Mouse (Mus musculus) forebrain, postnatal 0 days (tissue): ENCODE measurements around the gene Trim60. TPM values are rescaled to one million over a fixed set of nuclear protein-coding genes. Genes with fewer than 3 reads are reported as not detected.
A peak's percentile ranks its signal among the peaks of the same experiment; 100 is the strongest.

Experiments
- ATAC-seq: fragments of 200-750 bp; cut with Nextera tagmentation; 2 replicates; pipeline ENCODE4 v1.8.0; 2017; ENCODE audit warnings: mild to moderate bottlenecking, moderate library complexity
- DNase-seq: peaks from one replicate; pipeline ENCODE4 v3.0.0-alpha.2; 2015
- H3K27ac ChIP-seq: fragments of 300-500 bp; sonication (generic); 2 replicates; pipeline ENCODE4 v1.5.1; 2014; ENCODE audit warnings: low read depth, mild to moderate bottlenecking, antibody characterized with exemption, low read length, moderate library complexity, mixed read lengths
- H3K27me3 ChIP-seq: fragments of 300-500 bp; sonication (generic); 2 replicates; pipeline ENCODE4 v1.6.1; 2014; ENCODE audit warnings: mild to moderate bottlenecking, low read length, mixed read lengths; ENCODE audit not compliant: insufficient read depth
- H3K36me3 ChIP-seq: fragments of 300-500 bp; sonication (generic); 2 replicates; pipeline ENCODE4 v1.6.1; 2014; ENCODE audit warnings: mild to moderate bottlenecking, moderate library complexity; ENCODE audit not compliant: insufficient read depth
- H3K4me1 ChIP-seq: fragments of 300-500 bp; sonication (generic); 2 replicates; pipeline ENCODE4 v1.6.1; 2014; ENCODE audit warnings: antibody characterized with exemption; ENCODE audit not compliant: insufficient read depth
- H3K4me2 ChIP-seq: fragments of 300-500 bp; sonication (generic); 2 replicates; pipeline ENCODE4 v1.6.1; 2014; ENCODE audit warnings: low read depth, mild to moderate bottlenecking, moderate library complexity
- H3K4me3 ChIP-seq: fragments of 300-500 bp; sonication (generic); 2 replicates; pipeline ENCODE4 v1.5.1; 2014; ENCODE audit warnings: low read depth, low read length, mixed read lengths
- H3K9ac ChIP-seq: fragments of 300-500 bp; sonication (generic); 2 replicates; pipeline ENCODE4 v1.6.1; 2014; ENCODE audit warnings: mild to moderate bottlenecking
- H3K9me3 ChIP-seq: fragments of 300-500 bp; sonication (generic); 2 replicates; pipeline ENCODE4 v1.6.1; 2016; ENCODE audit warnings: low read length
- CTCF ChIP-seq: sonication (generic); IDR thresholded peaks from 2 replicates; pipeline ENCODE4 v1.5.1; 2016; ENCODE audit warnings: antibody characterized with exemption, control low read depth, low read depth
- WGBS: fragments of 180-500 bp; shearing (Covaris S2); extraction: QIAGEN DNeasy Blood & Tissue Kit; methylation state at CpG from one replicate; pipeline ENCODE4 v1.1.7; 2014; 5-methylcytosine and 5-hydroxymethylcytosine counted together
- polyA plus RNA-seq: library from polyadenylated mRNA; unstranded; fragments of >200 nt; fragmentation: Nextera tagmentation; extraction: Ambion mirVana; gene quantifications from 2 replicates; pipeline ENCODE4 v1.2.1, GENCODE M21; 2015
- total RNA-seq: library from RNA; depleted of rRNA; stranded (reverse); fragments of >200 nt; gene quantifications from 2 replicates; pipeline ENCODE4 v1.2.3, GENCODE M21; 2014; rRNA removed

Gene Trim60
- total and polyA plus RNA-seq, 2 experiments from 2014 or later: not detected

- WGBS: 93% methylated on average over 4 of the region's 4 CpGs
- TF ChIP-seq CTCF: no peak
- no peaks in the 10 kb centered on the region for H3K9me3 ChIP-seq
Measured at GRCm38 (mm10) chr8:64987731-64988130, 30.7 kb downstream of the Trim60 start, which contains the start of gene Trim75. Gene Trim75, minus strand, starts transcription at chr8:64987831.

GRCm38 (mm10) chr8:64983150-64983897, 35.1 kb downstream of the Trim60 start:
- no peak for TF ChIP-seq CTCF
- Histone ChIP-seq H3K4me1 (no peaks in the 10 kb centered on the region), H3K27me3 (no peaks in the 10 kb centered on the region), H3K9ac (no peak overlapping the region), H3K4me2 (no peak overlapping the region), H3K27ac (no peak overlapping the region), H3K4me3 (no peak overlapping the region), H3K36me3 (no peaks in the 10 kb centered on the region), H3K9me3 (no peaks in the 10 kb centered on the region)
- no peak for DNase-seq
- 75% methylated on average over 20 of the region's 20 CpGs for WGBS
- ATAC-seq: no peak

More at GRCm38 (mm10) chr8:64987731-64988130, 30.7 kb downstream of the Trim60 start, which contains the start of gene Trim75:
- Histone ChIP-seq H3K9ac (no peak within 1 kb of the TSS), H3K4me2 (no peak within 1 kb of the TSS), H3K4me1 (no peaks in the 10 kb centered on the region), H3K27me3 (no peaks in the 10 kb centered on the region), H3K27ac (no peak within 1 kb of the TSS), H3K36me3 (no peaks in the 10 kb centered on the region), H3K4me3 (no peak within 1 kb of the TSS)
- ATAC-seq: no peak
- no peak for DNase-seq

GRCm38 (mm10) chr8:64962836-64963235, 55.5 kb downstream of the Trim60 start:
- ATAC-seq (no peak), DNase-seq (peak; percentile 5)
- Histone ChIP-seq H3K9me3 (no peaks in the 10 kb centered on the region), H3K9ac (no peak overlapping the region), H3K4me3 (no peak overlapping the region), H3K4me1 (no peaks in the 10 kb centered on the region), H3K27ac (no peak overlapping the region), H3K4me2 (no peak overlapping the region), H3K36me3 (peaks cover 9% of the 10 kb centered on the region; the same call in 1 of the 2 replicates), H3K27me3 (no peaks in the 10 kb centered on the region)
- TF ChIP-seq CTCF: peak; percentile 38

- no peak for DNase-seq
- ATAC-seq: no peak
- WGBS: 89% methylated on average over 9 of the region's 9 CpGs
Measured at GRCm38 (mm10) chr8:64959025-64959424, 59.4 kb downstream of the Trim60 start.

GRCm38 (mm10) chr8:64952101-64952500, 66.3 kb downstream of the Trim60 start:
- no peak overlapping the region for H3K9ac ChIP-seq
- WGBS: 34% methylated on average over 6 of the region's 6 CpGs
- no peak for DNase-seq

More at GRCm38 (mm10) chr8:64959025-64959424, 59.4 kb downstream of the Trim60 start:
- no peak for TF ChIP-seq CTCF
- H3K36me3 ChIP-seq: peaks cover 10% of the 10 kb centered on the region; the same call in 1 of the 2 replicates
- H3K27ac ChIP-seq: no peak overlapping the region
- H3K4me3 ChIP-seq: no peak overlapping the region
- no peaks in the 10 kb centered on the region for H3K4me1 ChIP-seq
- no peak overlapping the region for H3K9ac ChIP-seq
- H3K4me2 ChIP-seq: no peak overlapping the region
- H3K9me3 ChIP-seq: no peaks in the 10 kb centered on the region
- H3K27me3 ChIP-seq: no peaks in the 10 kb centered on the region

More at GRCm38 (mm10) chr8:64952101-64952500, 66.3 kb downstream of the Trim60 start:
- no peak for TF ChIP-seq CTCF
- no peaks in the 10 kb centered on the region for H3K4me1 ChIP-seq
- no peak overlapping the region for H3K27ac ChIP-seq
- H3K9me3 ChIP-seq: no peaks in the 10 kb centered on the region
- no peak overlapping the region for H3K4me2 ChIP-seq
- ATAC-seq: no peak
- H3K27me3 ChIP-seq: no peaks in the 10 kb centered on the region
- H3K4me3 ChIP-seq: no peak overlapping the region
- H3K36me3 ChIP-seq: 0 out of 2 replicates have a peak, but pooled peaks cover 7% of the 10 kb centered on the region

Other genes with a start within 250 kb of the Trim60 start
- 70.5 and 78.2 TPM in 2 replicates for gene Klhl2, start 168.6 kb downstream of the Trim60 start, total RNA-seq
- 31.8 and 43.6 TPM in 2 replicates for gene Klhl2, start 168.6 kb downstream of the Trim60 start, polyA plus RNA-seq
- gene Tmem192, start 71.4 kb downstream of the Trim60 start, total RNA-seq: 10.8 and 14.5 TPM in 2 replicates
- gene Tmem192, start 71.4 kb downstream of the Trim60 start, polyA plus RNA-seq: 35.9 and 38.0 TPM in 2 replicates
- not detected in 2 replicates for gene Trim75, start 30.8 kb downstream of the Trim60 start, total RNA-seq
- gene Trim75, start 30.8 kb downstream of the Trim60 start, polyA plus RNA-seq: 0.06 and 0.17 TPM in 2 replicates
- gene Trim61, start 61 bp downstream of the Trim60 start, total RNA-seq: not detected in 2 replicates
- gene Trim61, start 61 bp downstream of the Trim60 start, polyA plus RNA-seq: not detected in 2 replicates
- 0.33 TPM in 1 of 2 replicates, not detected in the other for gene Apela, start 18.8 kb upstream of the Trim60 start, total RNA-seq
- gene Apela, start 18.8 kb upstream of the Trim60 start, polyA plus RNA-seq: 0.16 and 0.45 TPM in 2 replicates
- not detected in 2 replicates for gene Gm10663, start 56.4 kb upstream of the Trim60 start, total RNA-seq
- not detected in 2 replicates for gene Gm10663, start 56.4 kb upstream of the Trim60 start, polyA plus RNA-seq
- gene BC030870, start 111.0 kb upstream of the Trim60 start, total RNA-seq: not detected in 2 replicates
- not detected in 2 replicates for gene BC030870, start 111.0 kb upstream of the Trim60 start, polyA plus RNA-seq